Mouse (Mus musculus) embryonic facial prominence, embryonic 13.5 days (tissue): Measurements from ENCODE around the gene Aim2. TPM values are rescaled to one million over a fixed set of nuclear protein-coding genes. Genes with fewer than 3 reads are reported as not detected.

Experiments used
- ATAC-seq: fragments of 200-750 bp; cut with Nextera tagmentation; 2 replicates; pipeline ENCODE4 v1.8.0; 2017; ENCODE audit warnings: low read depth; ENCODE audit not compliant: insufficient number of reproducible peaks, insufficient read depth, low FRiP score, low TSS enrichment
- H3K27ac ChIP-seq: fragments of 300-500 bp; sonication (generic); 2 replicates; pipeline ENCODE4 v1.5.1; 2015; ENCODE audit warnings: moderate library complexity, mild to moderate bottlenecking, inconsistent platforms
- H3K27me3 ChIP-seq: fragments of 300-500 bp; sonication (generic); 2 replicates; pipeline ENCODE4 v1.6.1; 2015; ENCODE audit warnings: mild to moderate bottlenecking, inconsistent platforms
- H3K36me3 ChIP-seq: fragments of 300-500 bp; sonication (generic); 2 replicates; pipeline ENCODE4 v1.6.1; 2015; ENCODE audit warnings: mild to moderate bottlenecking, inconsistent platforms
- H3K4me1 ChIP-seq: fragments of 300-500 bp; sonication (generic); 2 replicates; pipeline ENCODE4 v1.6.1; 2015; ENCODE audit warnings: inconsistent platforms
- H3K4me2 ChIP-seq: fragments of 300-500 bp; sonication (generic); 2 replicates; pipeline ENCODE4 v1.6.1; 2015; ENCODE audit warnings: moderate library complexity, mild to moderate bottlenecking, inconsistent platforms
- H3K4me3 ChIP-seq: fragments of 300-500 bp; sonication (generic); 2 replicates; pipeline ENCODE4 v1.5.1; 2015; ENCODE audit warnings: mild to moderate bottlenecking, inconsistent platforms
- H3K9ac ChIP-seq: fragments of 300-500 bp; sonication (generic); 2 replicates; pipeline ENCODE4 v1.6.1; 2015; ENCODE audit warnings: mild to moderate bottlenecking, inconsistent platforms
- H3K9me3 ChIP-seq: fragments of 300-500 bp; sonication (generic); 2 replicates; pipeline ENCODE4 v1.6.1; 2016; ENCODE audit warnings: inconsistent platforms
- WGBS: fragments of 180-500 bp; shearing (Covaris S2); methylation state at CpG from one replicate; pipeline ENCODE4 v1.1.7; 2015; ENCODE audit warnings: mixed read lengths; 5-methylcytosine and 5-hydroxymethylcytosine counted together
- polyA plus RNA-seq: library from polyadenylated mRNA; unstranded; fragments of >200 nt; fragmentation: Nextera tagmentation; extraction: Ambion mirVana; gene quantifications from 2 replicates; pipeline ENCODE4 v1.2.1, GENCODE M21; 2015

Aim2 gene
- polyA plus RNA-seq, 1 experiment from 2014 or later, result 3.1 TPM

- Histone ChIP-seq H3K9ac (peak overlapping the region; percentile 76), H3K4me3 (peak overlapping the region; percentile 69), H3K36me3 (no peaks in the 10 kb centered on the region), H3K27ac (0 out of 2 replicates have a peak overlapping the region, but pooled peaks have one; percentile 11), H3K9me3 (no peaks in the 10 kb centered on the region), H3K4me2 (peak overlapping the region; percentile 95), H3K4me1 (peaks cover 18% of the 10 kb centered on the region), H3K27me3 (peaks cover 40% of the 10 kb centered on the region)
- under 1% methylated on average over 31 of the region's 31 CpGs for WGBS
- 0 out of 2 replicates have a peak, but pooled peaks have one; percentile 18 for ATAC-seq
Measured at GRCm38 (mm10) chr1:173366701-173367355, 16.1 kb downstream of the Aim2 start.

GRCm38 (mm10) chr1:173367356-173368046 lies 16.8 kb downstream of the Aim2 start, which contains the start of gene Cadm3:
Gene Cadm3, minus strand, starts transcription at chr1:173367695.
- under 1% methylated on average over 41 of the region's 46 CpGs for WGBS
- peak; percentile 52; the same call in 1 of the 2 replicates for ATAC-seq
- H3K9ac ChIP-seq, result peak within 1 kb of the TSS; percentile 76
- H3K9me3 ChIP-seq, result no peaks in the 10 kb centered on the region
- H3K36me3 ChIP-seq, result no peaks in the 10 kb centered on the region
- H3K4me2 ChIP-seq, result peak within 1 kb of the TSS; percentile 95
- H3K27ac ChIP-seq, result 0 out of 2 replicates have a peak within 1 kb of the TSS, but pooled peaks have one; percentile 11
- H3K4me3 ChIP-seq, result peak within 1 kb of the TSS; percentile 69
- H3K4me1 ChIP-seq, result peaks cover 18% of the 10 kb centered on the region
- peaks cover 40% of the 10 kb centered on the region for H3K27me3 ChIP-seq

GRCm38 (mm10) chr1:173369611-173370010 lies 18.9 kb downstream of the Aim2 start:
- Histone ChIP-seq H3K4me3 (no peak overlapping the region), H3K9ac (no peak overlapping the region), H3K27ac (no peak overlapping the region), H3K9me3 (no peaks in the 10 kb centered on the region), H3K4me1 (peaks cover 18% of the 10 kb centered on the region), H3K36me3 (no peaks in the 10 kb centered on the region), H3K4me2 (no peak overlapping the region), H3K27me3 (peaks cover 40% of the 10 kb centered on the region)
- no peak for ATAC-seq
- 58% methylated on average over 2 of the region's 2 CpGs for WGBS

- H3K9me3 ChIP-seq, result no peaks in the 10 kb centered on the region
- no peak overlapping the region for H3K9ac ChIP-seq
- ATAC-seq, result no peak
- H3K36me3 ChIP-seq, result no peaks in the 10 kb centered on the region
- no peak overlapping the region for H3K4me2 ChIP-seq
- peaks cover 18% of the 10 kb centered on the region for H3K4me1 ChIP-seq
- 46% methylated on average over 6 of the region's 6 CpGs for WGBS
- no peak overlapping the region for H3K27ac ChIP-seq
- peaks cover 39% of the 10 kb centered on the region for H3K27me3 ChIP-seq
- H3K4me3 ChIP-seq, result no peak overlapping the region
Measured at GRCm38 (mm10) chr1:173370456-173370855, 19.8 kb downstream of the Aim2 start.

- H3K27me3 ChIP-seq, result peaks cover 28% of the 10 kb centered on the region
- H3K4me1 ChIP-seq, result peaks cover 7% of the 10 kb centered on the region
- no peak overlapping the region for H3K4me3 ChIP-seq
- no peaks in the 10 kb centered on the region for H3K9me3 ChIP-seq
- no peak overlapping the region for H3K27ac ChIP-seq
- H3K36me3 ChIP-seq, result no peaks in the 10 kb centered on the region
- WGBS, result 79% methylated on average over 6 of the region's 6 CpGs
- ATAC-seq, result no peak
- no peak overlapping the region for H3K4me2 ChIP-seq
- no peak overlapping the region for H3K9ac ChIP-seq
Measured at GRCm38 (mm10) chr1:173371586-173371985, 20.9 kb downstream of the Aim2 start.

- Histone ChIP-seq H3K27ac (no peak overlapping the region), H3K4me1 (no peaks in the 10 kb centered on the region), H3K4me3 (no peak overlapping the region), H3K4me2 (no peak overlapping the region), H3K27me3 (peaks cover 8% of the 10 kb centered on the region; the same call in 1 of the 2 replicates), H3K36me3 (no peaks in the 10 kb centered on the region), H3K9ac (no peak overlapping the region), H3K9me3 (no peaks in the 10 kb centered on the region)
- ATAC-seq, result no peak
- 83% methylated on average over 7 of the region's 7 CpGs for WGBS
Measured at GRCm38 (mm10) chr1:173374020-173374419, 23.3 kb downstream of the Aim2 start.

GRCm38 (mm10) chr1:173377380-173378112 lies 26.9 kb downstream of the Aim2 start:
- Histone ChIP-seq H3K4me1 (no peaks in the 10 kb centered on the region), H3K36me3 (no peaks in the 10 kb centered on the region), H3K27me3 (no peaks in the 10 kb centered on the region), H3K4me2 (no peak overlapping the region), H3K27ac (no peak overlapping the region), H3K9me3 (no peaks in the 10 kb centered on the region), H3K9ac (no peak overlapping the region), H3K4me3 (no peak overlapping the region)
- 27% methylated on average over 13 of the region's 13 CpGs for WGBS
- no peak for ATAC-seq

- no peaks in the 10 kb centered on the region for H3K9me3 ChIP-seq
- no peak overlapping the region for H3K4me3 ChIP-seq
- H3K4me1 ChIP-seq, result no peaks in the 10 kb centered on the region
- no peak overlapping the region for H3K4me2 ChIP-seq
- ATAC-seq, result no peak
- no peak overlapping the region for H3K27ac ChIP-seq
- H3K27me3 ChIP-seq, result no peaks in the 10 kb centered on the region
- no peak overlapping the region for H3K9ac ChIP-seq
- H3K36me3 ChIP-seq, result no peaks in the 10 kb centered on the region
- WGBS, result 84% methylated on average over 6 of the region's 6 CpGs
Measured at GRCm38 (mm10) chr1:173381436-173381835, 30.8 kb downstream of the Aim2 start.

GRCm38 (mm10) chr1:173389431-173389830 lies 38.8 kb downstream of the Aim2 start:
- H3K4me2 ChIP-seq, result peak overlapping the region; percentile 56
- H3K9me3 ChIP-seq, result no peaks in the 10 kb centered on the region
- WGBS, result 4% methylated on average over 3 of the region's 3 CpGs
- H3K9ac ChIP-seq, result peak overlapping the region; percentile 32; the same call in 1 of the 2 replicates
- no peaks in the 10 kb centered on the region for H3K27me3 ChIP-seq
- peak overlapping the region; percentile 33 for H3K4me3 ChIP-seq
- peak overlapping the region; percentile 49; the same call in 1 of the 2 replicates for H3K27ac ChIP-seq
- H3K4me1 ChIP-seq, result peaks cover 14% of the 10 kb centered on the region
- H3K36me3 ChIP-seq, result no peaks in the 10 kb centered on the region
- ATAC-seq, result no peak

GRCm38 (mm10) chr1:173389901-173390401 lies 39.3 kb downstream of the Aim2 start:
- peak overlapping the region; percentile 32; the same call in 1 of the 2 replicates for H3K9ac ChIP-seq
- ATAC-seq, result no peak
- no peaks in the 10 kb centered on the region for H3K27me3 ChIP-seq
- WGBS, result 2% methylated on average over 13 of the region's 13 CpGs
- peaks cover 14% of the 10 kb centered on the region for H3K4me1 ChIP-seq
- H3K9me3 ChIP-seq, result no peaks in the 10 kb centered on the region
- H3K4me3 ChIP-seq, result peak overlapping the region; percentile 33
- H3K4me2 ChIP-seq, result peak overlapping the region; percentile 56
- H3K27ac ChIP-seq, result peak overlapping the region; percentile 49; the same call in 1 of the 2 replicates
- H3K36me3 ChIP-seq, result no peaks in the 10 kb centered on the region

GRCm38 (mm10) chr1:173391754-173392153 lies 41.1 kb downstream of the Aim2 start:
- H3K4me2 ChIP-seq, result no peak overlapping the region
- H3K9me3 ChIP-seq, result no peaks in the 10 kb centered on the region
- no peak overlapping the region for H3K27ac ChIP-seq
- H3K4me1 ChIP-seq, result peaks cover 14% of the 10 kb centered on the region
- H3K4me3 ChIP-seq, result no peak overlapping the region
- no peak for ATAC-seq
- WGBS, result 82% methylated on average over 6 of the region's 6 CpGs
- H3K36me3 ChIP-seq, result no peaks in the 10 kb centered on the region
- H3K9ac ChIP-seq, result no peak overlapping the region
- no peaks in the 10 kb centered on the region for H3K27me3 ChIP-seq
